Mouse (Mus musculus) v-Abl transformed pro-B cells (cell line): ENCODE results near the gene Yif1a.

ENCODE experiments used
- in situ Hi-C, 2 experiments: fragments of 400-800 bp; cut with MboI; formaldehyde crosslinking; loops; one replicate each; pipeline ENCODE4 v1.15.1; 2025; ENCODE audit not compliant: unreplicated experiment in 2 of 2

Gene Yif1a

GRCm38 (mm10) chr19:5087884-5088728, at the start of gene Yif1a:
Gene Yif1a, plus strand, starts transcription at chr19:5088538.
- in situ Hi-C loops, result loop anchor here in 1 of 2 experiments (5.0 kb wide), 1 partner anchor 54 kb away; no protein-coding TSS in a partner anchor

GRCm38 (mm10) chr19:5038709-5039156, 49.6 kb upstream of the Yif1a start, which contains the start of the genes B4gat1 and AC124502.3:
Gene B4gat1, plus strand, starts transcription at chr19:5038826.
Gene AC124502.3, plus strand, starts transcription at chr19:5038891.
- in situ Hi-C loops, result no loop called here

GRCm38 (mm10) chr19:5039301-5040114, 48.8 kb upstream of the Yif1a start:
- in situ Hi-C loops, result no loop called here

GRCm38 (mm10) chr19:5040862-5041523, 47.3 kb upstream of the Yif1a start, which contains the start of gene Brms1:
Gene Brms1, plus strand, starts transcription at chr19:5041354.
- in situ Hi-C loops, result no loop called here

- in situ Hi-C loops, result no loop called here
These were observed 46.8 kb upstream of the Yif1a start for GRCm38 (mm10) chr19:5041588-5041987.

- in situ Hi-C loops, result loop anchor here in 1 of 2 experiments (5.0 kb wide), 1 partner anchor 37 kb away; no protein-coding TSS in a partner anchor
These were observed 42.8 kb upstream of the Yif1a start for GRCm38 (mm10) chr19:5045531-5045930.

- in situ Hi-C loops, result loop anchor here in 1 of 2 experiments (5.0 kb wide), 1 partner anchor 34 kb away; no protein-coding TSS in a partner anchor
These were observed 39.9 kb upstream of the Yif1a start for GRCm38 (mm10) chr19:5048138-5049056.

GRCm38 (mm10) chr19:5049325-5049724, 39.0 kb upstream of the Yif1a start:
- in situ Hi-C loops, result loop anchor here in 1 of 2 experiments (5.0 kb wide), 1 partner anchor 33 kb away; no protein-coding TSS in a partner anchor

- in situ Hi-C loops, result no loop called here
These were observed 38.1 kb upstream of the Yif1a start, which contains the start of gene Rin1 for GRCm38 (mm10) chr19:5050047-5050905. Gene Rin1, plus strand, starts transcription at chr19:5050481.

- in situ Hi-C loops, result no loop called here
These were observed 37.3 kb upstream of the Yif1a start for GRCm38 (mm10) chr19:5051031-5051430.

GRCm38 (mm10) chr19:5051515-5051914, 36.8 kb upstream of the Yif1a start:
- in situ Hi-C loops, result no loop called here

- in situ Hi-C loops, result no loop called here
These were observed 36.0 kb upstream of the Yif1a start for GRCm38 (mm10) chr19:5052166-5052822.

- in situ Hi-C loops, result no loop called here
These were observed 35.5 kb upstream of the Yif1a start for GRCm38 (mm10) chr19:5052853-5053252.

- in situ Hi-C loops, result no loop called here
These were observed 34.4 kb upstream of the Yif1a start for GRCm38 (mm10) chr19:5053909-5054308.

- in situ Hi-C loops, result no loop called here
These were observed 32.1 kb upstream of the Yif1a start for GRCm38 (mm10) chr19:5056251-5056650.

- in situ Hi-C loops, result no loop called here
These were observed 30.2 kb upstream of the Yif1a start for GRCm38 (mm10) chr19:5057876-5058775.
